Mouse (Mus musculus) lung, postnatal 0 days (tissue): ENCODE measurements around the gene Ache. TPM values are rescaled to one million over a fixed set of nuclear protein-coding genes. Genes with fewer than 3 reads are reported as not detected.

Experiments used
- ATAC-seq: fragments of 200-750 bp; cut with Nextera tagmentation; 2 replicates; pipeline ENCODE4 v1.8.0; 2017; ENCODE audit warnings: moderate library complexity
- DNase-seq: peaks from one replicate; pipeline ENCODE4 v3.0.0-alpha.2; 2016; ENCODE audit warnings: low spot score
- H3K27ac ChIP-seq: fragments of 300-500 bp; sonication (generic); 2 replicates; pipeline ENCODE4 v1.5.1; 2014; ENCODE audit warnings: antibody characterized with exemption, mild to moderate bottlenecking, low read length, mixed read lengths
- H3K27me3 ChIP-seq: fragments of 300-500 bp; sonication (generic); replicated peaks from 2 replicates; pipeline ENCODE4 v1.6.1; 2014; ENCODE audit warnings: low read length, mixed read lengths; ENCODE audit not compliant: insufficient read depth
- H3K36me3 ChIP-seq: fragments of 300-500 bp; sonication (generic); 2 replicates; pipeline ENCODE4 v1.6.1; 2014; ENCODE audit warnings: low read length, mixed read lengths; ENCODE audit not compliant: insufficient read depth
- H3K4me1 ChIP-seq: fragments of 300-500 bp; sonication (generic); 2 replicates; pipeline ENCODE4 v1.6.1; 2014; ENCODE audit warnings: antibody characterized with exemption, low read depth, low read length, mixed read lengths; ENCODE audit not compliant: insufficient read depth
- H3K4me2 ChIP-seq: fragments of 300-500 bp; sonication (generic); replicated peaks from 2 replicates; pipeline ENCODE4 v1.6.1; 2014; ENCODE audit warnings: low read depth, mild to moderate bottlenecking, low read length, moderate library complexity, mixed read lengths
- H3K4me3 ChIP-seq: fragments of 300-500 bp; sonication (generic); 2 replicates; pipeline ENCODE4 v1.5.1; 2014; ENCODE audit warnings: low read depth, low read length
- H3K9ac ChIP-seq: fragments of 300-500 bp; sonication (generic); replicated peaks from 2 replicates; pipeline ENCODE4 v1.6.1; 2014; ENCODE audit warnings: low read depth, mild to moderate bottlenecking
- H3K9me3 ChIP-seq: fragments of 300-500 bp; sonication (generic); 2 replicates; pipeline ENCODE4 v1.6.1; 2016; ENCODE audit warnings: low read length, mixed read lengths
- CTCF ChIP-seq: IDR thresholded peaks from 2 replicates; pipeline ENCODE4 v1.5.1; 2016; ENCODE audit warnings: antibody characterized with exemption, mild to moderate bottlenecking
- EP300 ChIP-seq: IDR thresholded peaks from 2 replicates; pipeline ENCODE4 v1.6.1; 2016; ENCODE audit warnings: antibody characterized with exemption, mild to moderate bottlenecking, control low read depth
- WGBS: fragments of 180-500 bp; shearing (Covaris S2); extraction: QIAGEN DNeasy Blood & Tissue Kit; methylation state at CpG from one replicate; pipeline ENCODE4 v1.1.7; 2014; 5-methylcytosine and 5-hydroxymethylcytosine counted together
- microRNA-seq: library from miRNA; unstranded; fragments of <30 nt; microRNA quantifications from one replicate; pipeline ENCODE4, GENCODE M21; 2016
- polyA plus RNA-seq: library from polyadenylated mRNA; unstranded; fragments of >200 nt; fragmentation: Nextera tagmentation; extraction: Ambion mirVana; gene quantifications from 2 replicates; pipeline ENCODE4 v1.2.1, GENCODE M21; 2015

The Ache gene
- polyA plus RNA-seq, 1 experiment from 2014 or later = 0.92 TPM

- WGBS = 2% methylated on average over 11 of the region's 11 CpGs
- Histone ChIP-seq H3K27me3 (no peaks in the 10 kb centered on the region), H3K4me2 (peak overlapping the region; percentile 63), H3K27ac (peak overlapping the region; percentile 91), H3K9ac (peak overlapping the region; percentile 41), H3K4me1 (no peaks in the 10 kb centered on the region; the same call in 1 of the 2 replicates), H3K9me3 (no peaks in the 10 kb centered on the region), H3K4me3 (peak overlapping the region; percentile 38), H3K36me3 (no peaks in the 10 kb centered on the region)
- DNase-seq (peak; percentile 88), ATAC-seq (peak; percentile 61)
- TF ChIP-seq CTCF (no peak), EP300 (peak; percentile 73; the same call in 1 of the 2 replicates)
Observed at GRCm38 (mm10) chr5:137338663-137339289, 51.5 kb downstream of the Ache start.

- TF ChIP-seq CTCF = no peak
- peak; percentile 73 for TF ChIP-seq EP300
- ATAC-seq (peak; percentile 69), DNase-seq (peak; percentile 74)
- Histone ChIP-seq H3K27ac (peak overlapping the region; percentile 91), H3K27me3 (no peaks in the 10 kb centered on the region), H3K9me3 (no peaks in the 10 kb centered on the region), H3K4me2 (peak overlapping the region; percentile 63), H3K4me3 (peak overlapping the region; percentile 38), H3K36me3 (no peaks in the 10 kb centered on the region), H3K4me1 (no peaks in the 10 kb centered on the region; the same call in 1 of the 2 replicates), H3K9ac (peak overlapping the region; percentile 41)
- WGBS = 15% methylated on average over 22 of the region's 22 CpGs
Observed at GRCm38 (mm10) chr5:137339290-137339979, 52.1 kb downstream of the Ache start.

DNA sequence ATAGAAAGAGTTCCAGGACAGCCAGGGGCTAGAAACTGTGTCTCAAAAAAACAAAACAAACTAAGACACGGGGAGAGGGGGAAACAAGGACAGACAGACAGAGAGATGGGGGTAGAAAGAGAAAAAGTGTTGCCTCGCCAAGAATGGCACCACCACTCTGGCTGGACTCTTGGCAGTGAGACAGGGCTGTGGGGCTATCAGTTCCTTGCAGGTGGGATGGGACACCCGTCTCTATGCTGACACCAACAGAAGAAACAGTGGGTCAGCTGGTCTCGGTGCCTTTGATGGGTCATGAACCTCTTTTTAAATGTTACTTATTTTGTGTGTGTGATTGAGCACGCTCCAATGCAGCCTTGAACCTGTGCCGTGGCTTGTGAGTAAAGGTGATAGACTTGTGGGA is 52.9 kb downstream of the Ache start:
- ATAC-seq (no peak), DNase-seq (no peak)
- H3K4me2 ChIP-seq = no peak overlapping the region
- no peak overlapping the region for H3K9ac ChIP-seq
- no peak for TF ChIP-seq CTCF
- TF ChIP-seq EP300 = no peak
- peak overlapping the region; percentile 91 for H3K27ac ChIP-seq
- H3K27me3 ChIP-seq = no peaks in the 10 kb centered on the region
- WGBS = 59% methylated on average over 6 of the region's 6 CpGs
- H3K4me1 ChIP-seq = no peaks in the 10 kb centered on the region; the same call in 1 of the 2 replicates
- no peaks in the 10 kb centered on the region for H3K36me3 ChIP-seq
- H3K4me3 ChIP-seq = no peak overlapping the region
- H3K9me3 ChIP-seq = no peaks in the 10 kb centered on the region

DNA sequence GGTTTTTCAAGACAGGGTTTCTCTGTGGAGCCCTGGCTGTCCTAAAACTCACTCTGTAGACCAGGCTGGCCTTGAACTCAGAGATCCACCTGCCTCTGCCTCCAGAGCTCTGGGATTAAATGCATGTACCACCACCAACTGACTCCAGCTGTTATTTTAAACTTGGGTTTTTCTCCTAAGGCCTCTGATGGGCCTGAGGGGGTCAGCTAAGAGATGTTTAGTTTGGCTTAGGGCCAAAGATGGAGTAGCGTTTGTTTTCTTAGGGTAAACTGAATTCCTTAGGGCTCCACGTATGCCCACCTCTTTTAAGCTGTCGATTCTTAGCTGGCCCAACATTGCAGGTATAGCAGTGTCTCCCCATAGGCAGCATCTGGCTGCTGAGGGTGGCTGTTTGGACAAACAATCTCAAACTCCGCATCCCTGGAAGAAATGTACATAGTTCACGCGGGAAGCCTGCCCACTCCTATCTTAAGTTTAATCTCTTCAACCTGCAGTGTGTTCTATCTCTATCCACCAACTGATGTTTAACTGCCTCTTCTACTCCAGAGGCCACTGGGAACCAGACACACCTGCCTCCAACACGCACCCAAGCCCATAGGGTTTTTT is 55.2 kb downstream of the Ache start:
- Histone ChIP-seq H3K27me3 (no peaks in the 10 kb centered on the region), H3K9me3 (no peaks in the 10 kb centered on the region), H3K27ac (no peak overlapping the region), H3K36me3 (no peaks in the 10 kb centered on the region), H3K4me3 (no peak overlapping the region), H3K9ac (no peak overlapping the region), H3K4me1 (no peaks in the 10 kb centered on the region; the same call in none of the 2 replicates), H3K4me2 (no peak overlapping the region)
- no peak for TF ChIP-seq EP300
- no peak for TF ChIP-seq CTCF
- peak; percentile 47 for DNase-seq
- 17% methylated on average over 7 of the region's 7 CpGs for WGBS
- no peak for ATAC-seq

DNA sequence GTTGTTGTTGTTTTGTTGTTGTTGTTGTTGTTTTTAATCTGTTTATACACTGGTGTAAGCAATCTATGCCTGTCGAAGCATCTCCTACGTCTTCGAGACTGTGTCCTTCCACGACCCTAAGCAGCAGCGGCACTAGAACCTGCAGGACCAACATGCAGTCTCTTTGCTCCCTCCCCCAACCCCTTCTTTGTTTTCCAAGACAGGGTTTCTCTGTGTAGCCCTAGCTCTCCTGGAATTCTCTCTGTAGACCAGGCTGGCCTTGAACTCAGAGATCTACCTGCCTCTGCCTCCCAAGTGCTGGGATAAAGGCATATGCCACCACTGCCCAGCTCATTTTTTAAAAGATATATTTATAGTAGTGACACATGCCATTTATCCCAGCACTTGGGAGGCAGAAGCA is 56.1 kb downstream of the Ache start:
- H3K4me1 ChIP-seq = peaks cover 3% of the 10 kb centered on the region
- 84% methylated on average over 5 of the region's 5 CpGs for WGBS
- no peaks in the 10 kb centered on the region for H3K27me3 ChIP-seq
- no peaks in the 10 kb centered on the region for H3K9me3 ChIP-seq
- H3K4me3 ChIP-seq = no peak overlapping the region
- H3K27ac ChIP-seq = no peak overlapping the region
- TF ChIP-seq CTCF (no peak), EP300 (no peak)
- no peak overlapping the region for H3K9ac ChIP-seq
- ATAC-seq (no peak), DNase-seq (no peak)
- H3K4me2 ChIP-seq = no peak overlapping the region
- H3K36me3 ChIP-seq = no peaks in the 10 kb centered on the region

- no peak overlapping the region for H3K9ac ChIP-seq
- H3K27me3 ChIP-seq = no peaks in the 10 kb centered on the region
- peaks cover 7% of the 10 kb centered on the region for H3K4me1 ChIP-seq
- H3K4me2 ChIP-seq = no peak overlapping the region
- DNase-seq (no peak), ATAC-seq (no peak)
- no peaks in the 10 kb centered on the region for H3K36me3 ChIP-seq
- no peaks in the 10 kb centered on the region for H3K9me3 ChIP-seq
- TF ChIP-seq CTCF (peak; percentile 41), EP300 (no peak)
- H3K27ac ChIP-seq = no peak overlapping the region
- H3K4me3 ChIP-seq = no peak overlapping the region
Observed at GRCm38 (mm10) chr5:137343869-137344268, 56.5 kb downstream of the Ache start.

Small RNA genes lying within 50 kb of the gene (microRNA-seq; reads per million reads assigned to microRNA genes)
- not detected for gene Mir7036
- gene Mir8116 = not detected

Other genes starting within 250 kb of the Ache start
- 112 and 125 TPM in 2 replicates for gene Ap1s1, start 241.4 kb upstream of the Ache start, polyA plus RNA-seq
- gene Serpine1, start 215.3 kb upstream of the Ache start, polyA plus RNA-seq = 0.88 and 1.1 TPM in 2 replicates
- 13.4 and 16.4 TPM in 2 replicates for gene Trim56, start 171.3 kb upstream of the Ache start, polyA plus RNA-seq
- gene Muc3, start 138.2 kb upstream of the Ache start, polyA plus RNA-seq = not detected in 2 replicates
- gene Muc3a, start 75.1 kb upstream of the Ache start, polyA plus RNA-seq = not detected in 2 replicates
- 4.7 and 7.2 TPM in 2 replicates for gene Ufsp1, start 7.1 kb downstream of the Ache start, polyA plus RNA-seq
- 30.9 and 32.7 TPM in 2 replicates for gene Srrt, start 20.2 kb downstream of the Ache start, polyA plus RNA-seq
- gene Trip6, start 26.9 kb downstream of the Ache start, polyA plus RNA-seq = 45.8 and 50.1 TPM in 2 replicates
- 8.2 TPM in 2 replicates for gene Slc12a9, start 46.1 kb downstream of the Ache start, polyA plus RNA-seq
- gene Ephb4, start 62.6 kb downstream of the Ache start, polyA plus RNA-seq = 30.9 and 33.2 TPM in 2 replicates
- gene Zan, start 189.5 kb downstream of the Ache start, polyA plus RNA-seq = 0.11 TPM in 2 replicates
- 37.8 and 38.7 TPM in 2 replicates for gene Pop7, start 215.0 kb downstream of the Ache start, polyA plus RNA-seq
- gene Gigyf1, start 231.0 kb downstream of the Ache start, polyA plus RNA-seq = 10.6 and 12.4 TPM in 2 replicates
- gene Epo, start 245.7 kb downstream of the Ache start, polyA plus RNA-seq = not detected in 2 replicates
- 507 and 513 TPM in 2 replicates for gene Gnb2, start 246.0 kb downstream of the Ache start, polyA plus RNA-seq